Mouse (Mus musculus): ENCODE data around the gene 1810010H24Rik. TPM values are rescaled to one million over a fixed set of nuclear protein-coding genes. Genes with fewer than 3 reads are reported as not detected.
"Not testable (repeated sequence)": the region's sequence is repeated elsewhere in the genome, so short reads cannot be mapped to it uniquely, and the experiment has no call there.

Gene 1810010H24Rik
- polyA plus RNA-seq, 2 experiments from 2014 or later: 0.46 to 1.5 TPM

DNA sequence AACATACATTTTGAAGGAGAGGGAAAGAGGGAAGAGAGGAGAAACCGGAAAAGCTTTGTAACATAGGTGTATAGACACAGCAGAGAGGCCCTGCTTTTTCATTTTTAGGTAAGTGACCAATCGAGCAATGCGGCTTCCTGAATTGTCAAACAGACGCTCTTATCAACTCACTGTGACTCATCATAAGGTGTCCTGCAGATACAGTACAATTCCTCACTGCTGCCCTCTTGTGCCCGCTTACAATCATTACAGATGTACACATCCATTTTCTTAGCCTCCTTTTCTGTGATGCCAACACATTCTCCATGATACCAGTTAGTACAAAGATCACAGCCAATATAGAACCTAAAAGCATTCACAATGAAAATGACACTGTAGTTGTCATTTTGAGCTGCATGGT lies 18.8 kb downstream of the 1810010H24Rik start:
- ATAC-seq: peak; percentile 77

DNA sequence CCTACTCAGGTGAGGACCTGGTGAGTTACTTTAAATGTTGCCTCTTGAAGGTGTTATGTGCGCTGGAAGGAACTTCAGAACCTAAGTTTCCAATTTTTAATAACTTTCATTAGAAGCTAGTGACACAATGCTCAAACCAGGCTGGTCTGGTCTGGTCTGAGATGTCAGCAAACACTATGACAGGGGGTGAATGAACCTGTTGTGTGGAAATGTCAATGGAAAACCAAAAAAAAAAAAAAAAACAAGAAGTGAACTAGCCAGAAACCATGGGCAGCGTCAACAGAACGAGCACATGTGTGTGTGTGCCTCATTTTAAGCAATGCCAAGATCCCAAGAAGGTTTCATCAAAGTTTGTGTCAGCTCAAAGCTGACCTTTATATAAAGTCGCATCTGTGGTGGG lies 20.1 kb downstream of the 1810010H24Rik start:
- no peak for ATAC-seq

DNA sequence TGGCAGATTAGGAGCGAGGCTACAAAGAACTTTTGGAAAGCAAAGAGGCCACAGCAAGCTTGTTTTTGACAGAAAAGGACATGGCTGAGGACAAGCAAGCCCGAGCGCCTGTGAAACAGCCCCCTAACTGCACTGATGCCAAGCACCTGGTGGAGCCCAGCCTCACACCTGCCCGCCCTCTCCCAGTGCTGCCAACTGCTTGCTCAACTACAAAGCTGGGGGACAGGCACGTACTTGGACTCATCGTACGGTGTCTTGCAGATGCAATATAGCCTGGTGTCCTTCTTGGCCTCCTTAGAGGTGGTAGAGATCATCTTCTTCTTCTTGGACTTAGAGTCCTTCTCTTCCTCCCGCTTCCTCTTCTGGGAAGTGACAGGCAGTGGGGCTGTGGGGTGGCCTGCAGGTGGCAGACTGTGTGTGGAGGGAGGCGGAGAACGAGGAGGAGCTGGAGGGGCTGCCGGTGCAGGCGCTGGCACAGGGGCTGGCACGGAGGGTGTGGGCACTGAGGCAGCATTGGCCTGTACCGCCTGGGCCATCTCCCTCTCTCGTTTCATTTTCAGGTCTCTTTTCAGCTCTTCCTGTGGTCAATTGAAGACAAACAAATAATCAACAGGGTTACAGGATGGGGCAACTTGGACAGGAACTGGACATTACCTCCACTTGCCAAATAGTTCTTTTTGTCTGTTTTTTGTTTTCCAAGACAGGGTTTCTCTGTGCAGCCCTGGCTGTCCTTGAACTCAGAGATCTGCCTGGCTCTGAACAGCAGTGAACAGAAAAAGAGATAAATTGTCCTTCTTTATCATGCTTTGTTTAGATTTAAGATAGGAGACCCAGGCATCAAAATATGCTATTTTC lies 21.5 kb downstream of the 1810010H24Rik start:
- ATAC-seq: no peak

DNA sequence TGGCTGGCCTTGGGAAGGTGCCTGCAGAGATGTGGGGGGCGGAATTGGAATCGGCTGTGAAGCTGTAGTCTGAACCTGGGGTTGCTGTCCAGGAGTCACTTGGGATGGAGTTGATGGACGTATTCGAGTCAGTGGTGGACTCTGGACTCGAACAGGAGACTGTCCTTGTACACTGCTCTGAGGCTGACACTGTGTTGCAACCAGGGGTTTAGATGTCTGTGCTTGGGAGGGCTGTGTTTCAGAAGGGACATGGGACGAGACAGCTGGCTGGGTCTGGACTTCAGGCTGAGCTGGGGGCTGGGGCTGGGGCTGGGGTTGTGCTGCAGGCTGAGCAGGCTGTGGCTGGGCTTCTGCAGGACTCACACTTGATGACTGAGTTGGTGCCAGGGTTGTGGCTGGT lies 29.4 kb downstream of the 1810010H24Rik start:
- no peak for ATAC-seq

DNA sequence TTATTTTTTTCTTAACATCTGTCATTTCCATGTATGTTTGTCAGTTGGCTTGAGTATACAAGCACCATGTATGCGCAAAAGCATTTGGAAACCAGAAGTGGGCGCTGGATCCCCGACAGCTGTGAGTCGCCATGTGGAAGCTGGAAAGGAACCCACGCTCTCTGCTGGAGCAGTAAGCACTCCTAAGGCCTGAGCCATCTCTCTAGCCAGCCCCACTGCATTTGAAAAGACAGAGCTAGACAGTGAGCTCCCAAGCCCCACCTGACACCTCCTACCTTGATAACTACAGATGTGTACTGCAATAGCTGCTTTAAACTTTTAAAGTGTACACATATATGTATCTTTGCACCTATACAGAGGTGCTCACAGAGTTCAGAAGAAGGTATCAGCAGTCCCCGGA lies 31.9 kb downstream of the 1810010H24Rik start:
- ATAC-seq: no peak

DNA sequence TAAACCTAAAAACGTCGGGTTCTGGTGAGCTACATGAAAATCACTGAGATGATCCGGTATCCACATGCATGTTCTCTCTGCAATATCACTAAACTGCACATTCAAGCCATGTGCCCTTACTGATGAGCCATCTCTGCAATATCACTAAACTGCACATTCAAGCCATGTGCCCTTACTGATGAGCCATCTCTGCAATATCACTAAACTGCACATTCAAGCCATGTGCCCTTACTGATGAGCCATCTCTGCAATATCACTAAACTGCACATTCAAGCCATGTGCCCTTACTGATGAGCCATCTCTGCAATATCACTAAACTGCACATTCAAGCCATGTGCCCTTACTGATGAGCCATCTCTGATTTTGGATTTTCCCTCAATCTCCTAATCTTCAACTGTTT lies 34.2 kb downstream of the 1810010H24Rik start:
- ATAC-seq: not testable (repeated sequence)

DNA sequence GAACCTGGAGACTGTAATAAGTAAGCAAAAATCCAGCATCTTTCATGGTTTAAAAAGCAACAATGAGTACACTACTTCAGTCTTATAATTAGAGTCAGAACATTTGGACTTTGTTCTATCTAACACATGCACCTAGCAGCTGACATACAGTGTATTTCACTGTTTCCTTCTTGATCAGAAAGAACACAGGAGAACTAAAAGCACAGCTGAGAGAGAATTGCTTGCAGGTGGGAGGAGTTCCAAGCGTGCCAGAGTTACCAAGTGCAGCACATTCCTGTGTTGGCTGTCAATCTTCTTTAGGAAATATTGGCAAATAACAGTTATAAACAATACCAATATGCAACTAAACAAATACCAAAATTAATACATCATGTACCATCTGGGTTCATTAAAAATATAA lies 35.5 kb downstream of the 1810010H24Rik start:
- no peak for ATAC-seq

DNA sequence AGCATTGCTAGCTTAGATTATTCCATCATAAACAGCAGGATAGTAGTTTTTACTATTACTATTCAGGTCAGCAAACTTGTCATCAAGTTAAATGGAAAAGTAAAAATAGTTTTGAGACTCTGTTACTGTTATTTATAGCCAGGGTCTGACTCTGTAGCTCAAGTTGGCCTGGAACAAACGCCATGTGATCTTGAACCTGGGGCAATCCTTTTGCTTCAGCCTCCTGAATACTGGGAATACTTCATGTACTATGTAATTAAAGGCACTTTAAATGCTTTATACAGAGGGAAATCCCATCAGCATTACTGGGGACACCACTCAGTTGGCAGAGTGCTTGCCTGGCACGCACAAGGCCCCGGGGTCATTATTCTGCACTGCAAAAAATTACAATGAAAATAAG lies 37.6 kb downstream of the 1810010H24Rik start:
- ATAC-seq: no peak

DNA sequence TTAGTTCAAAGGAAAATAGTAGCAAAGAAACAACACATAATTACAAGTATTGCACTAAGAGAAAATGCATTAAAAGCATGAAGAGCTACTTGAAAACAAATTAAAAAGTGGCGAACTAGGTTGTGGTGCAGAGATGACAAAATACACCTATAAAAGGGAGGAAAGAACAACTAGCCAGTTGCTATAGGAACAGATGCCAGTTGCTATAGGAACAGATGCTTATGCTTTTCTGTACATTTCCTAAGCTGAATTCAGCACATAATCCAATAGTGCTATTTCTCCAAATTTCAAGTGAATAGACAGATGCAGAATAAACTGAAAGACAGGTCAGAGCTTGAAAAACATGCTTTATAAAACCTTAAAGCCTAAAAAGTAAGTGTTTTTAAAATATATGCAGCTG lies 39.1 kb downstream of the 1810010H24Rik start:
- ATAC-seq: no peak

DNA sequence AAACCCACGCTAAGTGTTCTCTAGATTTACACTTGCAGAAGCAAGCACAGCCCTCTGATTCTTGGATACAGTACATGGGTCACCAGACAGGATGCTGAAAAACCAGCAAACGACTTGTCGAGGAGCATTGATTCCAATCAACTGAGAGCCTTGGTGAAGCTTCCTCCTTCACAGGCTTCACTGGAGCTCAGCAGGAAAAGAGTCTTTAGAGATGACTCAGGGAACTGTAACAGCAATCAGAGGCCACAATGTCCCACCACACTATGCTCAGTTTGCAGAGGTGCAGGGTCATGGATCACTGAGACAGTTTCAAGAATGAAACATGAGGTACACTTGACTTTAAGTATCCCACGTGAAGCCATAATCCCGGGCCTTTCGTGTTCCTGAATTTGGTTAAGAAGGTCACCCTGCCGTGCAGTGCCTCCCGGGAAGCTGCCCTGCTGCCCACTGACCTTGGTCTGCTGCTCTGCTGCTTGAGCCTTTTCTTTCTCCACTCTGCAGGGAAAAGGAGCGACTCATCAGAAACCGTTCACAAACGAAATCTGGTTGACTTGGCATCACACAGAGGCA lies 39.8 kb downstream of the 1810010H24Rik start:
- ATAC-seq: no peak

Other genes with a start within 250 kb of the 1810010H24Rik start
- 10 to 100 TPM; 10.2 to 14.9 TPM for gene Polg2, start 246.1 kb upstream of the 1810010H24Rik start, polyA plus RNA-seq (2017; shearing (Covaris generic))
- 100 to 1,000 TPM; 413 to 476 TPM for gene Ddx5, start 236.5 kb upstream of the 1810010H24Rik start, polyA plus RNA-seq (2017; shearing (Covaris generic))
- 10 to 100 TPM; 26.9 to 33.3 TPM for gene Cep95, start 236.4 kb upstream of the 1810010H24Rik start, polyA plus RNA-seq (2017; shearing (Covaris generic))
- 10 to 100 TPM; 16.4 to 18.0 TPM for gene Smurf2, start 105.0 kb upstream of the 1810010H24Rik start, polyA plus RNA-seq (2017; shearing (Covaris generic))
- gene Kpna2, start 26.1 kb upstream of the 1810010H24Rik start, polyA plus RNA-seq (2017; shearing (Covaris generic)): 100 to 1,000 TPM; 202 to 218 TPM
- gene Bptf, start 106.4 kb downstream of the 1810010H24Rik start, polyA plus RNA-seq (2017; shearing (Covaris generic)): 10 to 100 TPM; 57.7 to 74.0 TPM
- gene Nol11, start 163.7 kb downstream of the 1810010H24Rik start, polyA plus RNA-seq (2017; shearing (Covaris generic)): 10 to 100 TPM; 44.5 to 45.8 TPM

All from activated CD4-positive, CD25-positive, alpha-beta regulatory T cell, adult 4 months (primary cell).